Mouse (Mus musculus) lung, embryonic 14.5 days (tissue): ENCODE measurements around the gene Gm38655. TPM values are rescaled to one million over a fixed set of nuclear protein-coding genes. Genes with fewer than 3 reads are reported as not detected.
"Not testable (repeated sequence)": the region's sequence is repeated elsewhere in the genome, so short reads cannot be mapped to it uniquely, and the experiment has no call there.

ENCODE experiments used
- ATAC-seq: fragments of 200-750 bp; cut with Nextera tagmentation; 2 replicates; pipeline ENCODE4 v1.8.0; 2017; ENCODE audit warnings: mild to moderate bottlenecking, moderate TSS enrichment, moderate library complexity; ENCODE audit not compliant: insufficient read depth
- DNase-seq: peaks from one replicate; pipeline ENCODE4 v3.0.0-alpha.2; 2015
- H3K27ac ChIP-seq: fragments of 300-500 bp; sonication (generic); 2 replicates; pipeline ENCODE4 v1.5.1; 2014; ENCODE audit warnings: low read depth, mild to moderate bottlenecking, moderate library complexity
- H3K27me3 ChIP-seq: fragments of 300-500 bp; sonication (generic); 2 replicates; pipeline ENCODE4 v1.6.1; 2014; ENCODE audit warnings: low read length, control low read depth; ENCODE audit not compliant: insufficient read depth
- H3K36me3 ChIP-seq: fragments of 300-500 bp; sonication (generic); 2 replicates; pipeline ENCODE4 v1.6.1; 2014; ENCODE audit warnings: control low read depth; ENCODE audit not compliant: insufficient read depth
- H3K4me1 ChIP-seq: fragments of 300-500 bp; sonication (generic); 2 replicates; pipeline ENCODE4 v1.6.1; 2014; ENCODE audit warnings: antibody characterized with exemption, control low read depth; ENCODE audit not compliant: insufficient read depth
- H3K4me2 ChIP-seq: fragments of 300-500 bp; sonication (generic); 2 replicates; pipeline ENCODE4 v1.6.1; 2014; ENCODE audit warnings: mild to moderate bottlenecking
- H3K4me3 ChIP-seq: fragments of 300-500 bp; sonication (generic); 2 replicates; pipeline ENCODE4 v1.5.1; 2014; ENCODE audit warnings: low read depth, low read length
- H3K9ac ChIP-seq: fragments of 300-500 bp; sonication (generic); 2 replicates; pipeline ENCODE4 v1.6.1; 2014
- H3K9me3 ChIP-seq: fragments of 300-500 bp; sonication (generic); 2 replicates; pipeline ENCODE4 v1.6.1; 2016; ENCODE audit warnings: low read depth, low read length, control low read depth
- CTCF ChIP-seq: IDR thresholded peaks from 2 replicates; pipeline ENCODE4 v1.5.1; 2016; ENCODE audit warnings: antibody characterized with exemption, low read depth
- WGBS: fragments of 180-500 bp; shearing (Covaris S2); extraction: QIAGEN DNeasy Blood & Tissue Kit; methylation state at CpG from one replicate; pipeline ENCODE4 v1.1.7; 2014; 5-methylcytosine and 5-hydroxymethylcytosine counted together
- polyA plus RNA-seq: library from polyadenylated mRNA; unstranded; fragments of >200 nt; fragmentation: Nextera tagmentation; extraction: Ambion mirVana; gene quantifications from 2 replicates; pipeline ENCODE4 v1.2.1, GENCODE M21; 2014

Gm38655 gene
- 3.6 and 3.7 TPM in 2 replicates for polyA plus RNA-seq

DNA sequence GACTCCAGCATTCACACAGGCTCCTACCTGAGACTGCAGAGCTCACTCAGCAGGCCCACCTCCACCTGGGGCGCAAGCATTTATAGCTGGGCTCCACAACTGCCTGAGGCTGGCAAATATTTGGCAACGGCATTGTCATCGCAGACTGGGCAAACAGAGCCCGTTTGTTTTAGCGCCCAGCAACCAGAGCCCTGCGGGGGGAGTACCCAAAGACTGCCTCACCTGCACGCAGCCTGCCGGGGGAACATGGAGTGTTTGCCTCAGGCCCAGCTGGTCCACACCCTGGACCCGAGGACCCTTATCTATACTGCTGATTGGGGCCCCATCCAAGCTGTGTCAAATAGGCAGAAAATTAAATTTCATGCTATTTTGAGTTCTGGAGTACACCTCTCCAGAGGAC, at the start of gene Gm38655:
TSS of gene Gm38655 (minus strand) at position 61 of the 400 bp plus-strand sequence.
- 52% methylated on average over 9 of the region's 9 CpGs for WGBS
- Histone ChIP-seq H3K36me3 (no peaks in the 10 kb centered on the region), H3K9me3 (no peaks in the 10 kb centered on the region), H3K4me2 (peak within 1 kb of the TSS; percentile 41), H3K4me1 (no peaks in the 10 kb centered on the region), H3K27me3 (no peaks in the 10 kb centered on the region), H3K9ac (no peak within 1 kb of the TSS), H3K4me3 (no peak within 1 kb of the TSS), H3K27ac (peak within 1 kb of the TSS; percentile 77)
- peak; percentile 76 for DNase-seq
- peak; percentile 12; the same call in 1 of the 2 replicates for TF ChIP-seq CTCF
- ATAC-seq: peak; percentile 84

DNA sequence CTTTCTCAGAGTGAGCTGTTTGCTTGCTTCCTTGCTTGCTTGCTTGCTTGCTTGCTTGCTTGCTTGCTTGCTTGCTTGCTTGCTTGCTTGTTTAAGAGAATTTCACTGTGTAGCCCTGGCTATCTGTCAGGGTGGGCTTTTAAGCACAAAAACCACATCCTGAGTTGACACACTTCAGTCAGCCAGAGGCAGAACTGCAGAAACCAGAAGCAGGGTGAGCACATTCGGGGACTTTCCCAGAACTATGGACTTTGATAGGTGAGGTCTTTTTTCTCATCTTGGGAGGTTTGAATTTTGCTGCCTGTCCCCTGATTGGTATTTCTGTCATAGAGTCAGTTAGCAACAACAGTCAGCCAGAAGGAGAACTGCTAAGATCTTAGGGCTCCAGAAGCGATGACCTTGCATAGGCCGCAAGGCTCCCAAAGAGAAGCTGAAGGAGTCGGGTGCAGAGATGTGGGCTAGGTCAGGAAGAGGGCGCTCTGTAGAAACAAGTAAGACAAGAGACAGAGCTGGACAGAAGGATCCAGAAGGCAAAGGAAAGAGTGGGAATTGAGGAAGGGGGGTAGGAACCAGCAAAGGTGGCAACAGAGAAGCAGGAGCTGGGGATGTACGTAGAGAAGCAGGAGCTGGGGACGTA, 49.4 kb upstream of the Gm38655 start:
- TF ChIP-seq CTCF: no peak
- WGBS: 79% methylated on average over 7 of the region's 7 CpGs
- ATAC-seq: no peak
- H3K27ac ChIP-seq: no peak overlapping the region
- no peak overlapping the region for H3K9ac ChIP-seq
- H3K4me1 ChIP-seq: no peaks in the 10 kb centered on the region
- H3K27me3 ChIP-seq: no peaks in the 10 kb centered on the region
- peaks cover 18% of the 10 kb centered on the region; the same call in 1 of the 2 replicates for H3K36me3 ChIP-seq
- DNase-seq: no peak
- no peaks in the 10 kb centered on the region for H3K9me3 ChIP-seq
- peak overlapping the region; percentile 25; the same call in 1 of the 2 replicates for H3K4me2 ChIP-seq
- no peak overlapping the region for H3K4me3 ChIP-seq

DNA sequence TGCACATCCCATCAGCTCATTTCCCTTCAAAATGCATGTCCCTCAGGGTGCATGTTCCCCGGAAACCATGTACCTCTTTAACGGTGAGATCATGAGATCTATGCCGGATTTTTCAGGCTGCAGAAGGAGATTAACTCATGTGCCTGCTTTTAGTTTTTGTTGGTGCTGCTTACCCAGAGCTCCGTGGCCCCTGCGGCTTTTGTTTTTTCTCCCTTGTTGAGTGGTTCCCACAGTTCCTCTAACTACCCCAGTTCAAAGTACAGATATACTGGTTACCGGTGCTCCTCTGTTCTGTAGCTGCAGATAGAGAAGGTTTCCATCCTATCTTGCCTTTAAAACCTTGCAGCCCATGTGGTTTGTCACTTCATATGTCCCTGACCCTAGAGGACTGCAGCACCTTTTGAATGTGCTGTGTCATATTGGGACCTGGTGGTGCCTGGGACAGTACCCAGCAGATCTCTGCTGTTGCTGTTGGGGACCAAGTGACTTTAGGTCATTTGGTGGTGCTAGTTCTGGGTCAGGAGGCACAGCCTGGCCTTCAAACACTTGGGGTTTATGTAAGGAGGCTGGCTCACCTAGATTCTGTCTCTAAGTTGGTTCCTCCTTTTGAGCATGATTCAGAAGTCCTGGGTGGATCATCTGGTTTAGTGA, 47.8 kb upstream of the Gm38655 start:
- H3K4me1 ChIP-seq: no peaks in the 10 kb centered on the region
- H3K27ac ChIP-seq: 0 out of 2 replicates have a peak overlapping the region, but pooled peaks have one; percentile 30
- no peaks in the 10 kb centered on the region for H3K9me3 ChIP-seq
- H3K27me3 ChIP-seq: no peaks in the 10 kb centered on the region
- 49% methylated on average over 6 of the region's 6 CpGs for WGBS
- peaks cover 16% of the 10 kb centered on the region; the same call in 1 of the 2 replicates for H3K36me3 ChIP-seq
- ATAC-seq (no peak), DNase-seq (no peak)
- peak overlapping the region; percentile 40; the same call in 1 of the 2 replicates for H3K9ac ChIP-seq
- peak overlapping the region; percentile 52 for H3K4me2 ChIP-seq
- peak overlapping the region; percentile 32 for H3K4me3 ChIP-seq
- no peak for TF ChIP-seq CTCF

DNA sequence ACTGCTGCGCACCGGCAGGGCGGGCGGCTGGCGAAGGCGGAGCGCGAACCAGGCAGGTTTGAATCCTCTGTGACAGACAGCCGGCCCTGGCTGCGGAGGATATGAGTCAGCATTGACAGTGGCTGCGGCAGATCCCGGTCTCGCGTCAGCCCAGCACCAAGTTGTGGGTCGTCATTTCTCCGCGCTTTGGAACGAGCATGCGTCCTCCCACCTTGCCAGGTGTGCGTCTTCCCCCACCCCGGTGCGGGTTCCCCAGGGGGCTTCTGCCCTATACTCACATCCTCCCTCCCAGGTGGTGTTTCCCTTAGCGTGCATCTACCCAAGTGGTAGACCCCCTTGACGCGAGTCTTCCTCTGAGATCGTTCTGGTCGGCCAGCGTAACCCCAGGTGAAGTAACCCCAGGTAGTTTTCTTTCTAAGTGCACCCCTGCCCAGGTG, 47.3 kb upstream of the Gm38655 start:
- Histone ChIP-seq H3K36me3 (peaks cover 20% of the 10 kb centered on the region; the same call in 1 of the 2 replicates), H3K4me3 (peak overlapping the region; percentile 32), H3K9ac (peak overlapping the region; percentile 40; the same call in 1 of the 2 replicates), H3K4me2 (peak overlapping the region; percentile 70), H3K27ac (0 out of 2 replicates have a peak overlapping the region, but pooled peaks have one; percentile 30)
- H3K4me1 ChIP-seq, DNase-seq, H3K9me3 ChIP-seq, H3K27me3 ChIP-seq: not testable (repeated sequence)
- WGBS: 13% methylated on average over 19 of the region's 28 CpGs
- peak; percentile 90 for ATAC-seq

DNA sequence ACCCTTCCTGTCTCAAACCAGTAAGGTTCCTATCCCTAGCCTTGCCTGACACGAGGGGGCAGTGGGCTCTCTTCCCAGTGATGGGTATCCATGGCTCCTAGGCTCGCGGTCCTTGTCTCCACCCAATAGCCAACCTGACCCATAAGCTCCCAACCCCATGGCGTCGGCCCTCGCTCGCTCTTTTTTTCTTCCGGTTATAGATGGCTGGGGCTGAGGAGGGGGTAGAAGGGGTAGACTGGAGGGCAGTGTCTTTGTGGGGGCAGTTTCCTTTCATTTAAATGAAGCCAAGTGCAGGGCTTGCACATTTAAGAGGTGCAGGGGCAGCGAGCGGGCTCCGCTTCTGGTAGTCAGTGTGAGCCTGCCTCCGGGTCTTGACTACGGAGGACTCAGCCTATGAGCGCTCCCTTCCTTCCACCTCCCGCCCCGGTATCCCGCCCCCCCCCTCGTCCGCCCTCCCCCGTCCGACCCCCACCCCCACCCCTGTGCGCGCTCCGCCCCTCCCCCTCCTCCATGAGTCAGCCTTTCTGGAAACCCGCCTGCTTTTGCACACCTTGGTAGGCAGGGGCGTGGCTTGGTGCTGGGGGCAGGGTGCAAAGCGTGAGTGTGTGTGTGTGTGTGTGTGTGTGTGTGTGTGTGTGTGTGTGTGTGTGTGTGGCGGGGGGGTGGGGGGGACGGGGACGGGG, 46.7 kb upstream of the Gm38655 start:
- H3K9ac ChIP-seq: peak overlapping the region; percentile 50
- H3K4me2 ChIP-seq: peak overlapping the region; percentile 70
- no peaks in the 10 kb centered on the region for H3K4me1 ChIP-seq
- ATAC-seq: peak; percentile 87
- H3K27me3 ChIP-seq: no peaks in the 10 kb centered on the region
- no peak; the same call in 1 of the 2 replicates for TF ChIP-seq CTCF
- WGBS: 3% methylated on average over 22 of the region's 30 CpGs
- no peak overlapping the region for H3K27ac ChIP-seq
- H3K36me3 ChIP-seq: peaks cover 20% of the 10 kb centered on the region; the same call in 1 of the 2 replicates
- H3K4me3 ChIP-seq: peak overlapping the region; percentile 32
- peak; percentile 59 for DNase-seq
- no peaks in the 10 kb centered on the region for H3K9me3 ChIP-seq

DNA sequence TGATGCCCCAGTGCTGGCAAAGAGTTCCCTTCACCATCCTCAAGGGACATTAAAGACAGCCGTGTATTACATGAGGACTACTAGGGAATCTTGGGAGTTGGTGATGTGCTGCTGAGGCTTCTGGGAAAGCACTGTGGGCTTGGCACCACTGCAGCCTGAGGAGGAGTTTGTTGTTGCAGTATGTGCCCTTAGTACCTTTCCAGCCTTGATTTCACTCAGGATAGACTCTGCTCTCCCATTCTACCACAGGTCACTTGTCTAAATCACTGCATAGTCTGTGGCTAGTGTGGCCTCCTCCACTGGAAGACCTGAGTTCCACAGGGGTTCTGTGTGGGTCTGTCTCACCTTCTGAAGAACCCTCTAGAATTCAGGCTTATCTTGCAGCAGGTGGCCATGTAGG, 45.5 kb upstream of the Gm38655 start:
- no peak for TF ChIP-seq CTCF
- DNase-seq (no peak), ATAC-seq (no peak)
- Histone ChIP-seq H3K9ac (no peak overlapping the region), H3K4me2 (no peak overlapping the region), H3K9me3 (no peaks in the 10 kb centered on the region), H3K27me3 (no peaks in the 10 kb centered on the region), H3K27ac (no peak overlapping the region), H3K4me1 (no peaks in the 10 kb centered on the region), H3K4me3 (no peak overlapping the region), H3K36me3 (peaks cover 23% of the 10 kb centered on the region)
- 69% methylated on average over 1 of the region's 1 CpGs for WGBS
